Mouse (Mus musculus): ENCODE results near the gene Gmeb1. TPM values are rescaled to one million over a fixed set of nuclear protein-coding genes. Genes with fewer than 3 reads are reported as not detected.

Gene Gmeb1
- total and polyA plus RNA-seq, 2 experiments from 2014 or later, result 19.1 to 29.9 TPM

DNA sequence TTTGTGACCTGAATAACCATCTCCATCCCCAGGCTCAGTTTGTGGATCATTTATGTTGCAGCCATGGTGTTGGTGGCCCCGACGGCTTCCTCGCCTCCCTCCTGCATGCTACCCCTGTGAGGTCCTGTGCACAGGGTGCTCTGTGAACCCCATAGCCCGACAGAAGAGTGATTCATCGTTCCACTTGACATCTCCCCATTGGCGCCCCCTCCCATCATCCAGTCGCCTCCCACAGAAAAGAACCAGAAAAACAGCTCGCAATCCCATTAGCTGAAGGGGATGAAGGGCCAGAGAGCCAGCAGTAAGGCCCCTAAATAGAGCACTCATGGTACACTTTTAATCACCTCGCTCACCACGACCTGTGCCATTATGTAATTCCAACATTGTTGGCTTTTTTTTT is 84.9 kb downstream of the Gmeb1 start:
- H3K4me3 ChIP-seq (ENCODE audit: low read length), result no peak overlapping the region
- WGBS, result 53% methylated on average over 10 of the region's 10 CpGs
- no peak overlapping the region for H3K4me2 ChIP-seq (ENCODE audit: low read depth, low read length)
- no peak overlapping the region for H3K27ac ChIP-seq
- no peak for TF ChIP-seq CTCF (IDR thresholded peaks at IDR 0.05; ENCODE audit: low read depth)
- ATAC-seq, result no peak
- DNase-seq (ENCODE audit: low spot score), result no peak
- H3K9me3 ChIP-seq (ENCODE audit: low read length), result no peaks in the 10 kb centered on the region
- H3K4me1 ChIP-seq (ENCODE audit: insufficient read depth, low read length), result no peaks in the 10 kb centered on the region
- H3K36me3 ChIP-seq (ENCODE audit: insufficient read depth, low read length), result no peaks in the 10 kb centered on the region
- H3K9ac ChIP-seq (replicated peaks; ENCODE audit: low read length), result no peak overlapping the region
- no peaks in the 10 kb centered on the region for H3K27me3 ChIP-seq (ENCODE audit: insufficient read depth, low read length)

Small RNAs within 50 kb of the gene (microRNA-seq; reads per million reads assigned to microRNA genes)
- gene Gm22033, result 0 reads per million in 2 experiments

Other genes with a start within 250 kb of the Gmeb1 start
- not detected in 2 replicates for gene Gm10300, start 186.9 kb downstream of the Gmeb1 start, total RNA-seq (2014; rRNA removed)
- not detected in 2 replicates for gene Gm10300, start 186.9 kb downstream of the Gmeb1 start, polyA plus RNA-seq (2015; fragmentation: Nextera tagmentation; extraction: Ambion mirVana)
- 69.7 and 70.1 TPM in 2 replicates for gene Epb41, start 186.3 kb downstream of the Gmeb1 start, total RNA-seq (2014; rRNA removed)
- 33.3 and 33.7 TPM in 2 replicates for gene Epb41, start 186.3 kb downstream of the Gmeb1 start, polyA plus RNA-seq (2015; fragmentation: Nextera tagmentation; extraction: Ambion mirVana)
- 3.5 and 6.3 TPM in 2 replicates for gene Oprd1, start 117.1 kb downstream of the Gmeb1 start, total RNA-seq (2014; rRNA removed)
- gene Oprd1, start 117.1 kb downstream of the Gmeb1 start, polyA plus RNA-seq (2015; fragmentation: Nextera tagmentation; extraction: Ambion mirVana), result 0.66 and 0.86 TPM in 2 replicates
- 56.4 and 57.1 TPM in 2 replicates for gene Ythdf2, start 49.3 kb downstream of the Gmeb1 start, total RNA-seq (2014; rRNA removed)
- gene Ythdf2, start 49.3 kb downstream of the Gmeb1 start, polyA plus RNA-seq (2015; fragmentation: Nextera tagmentation; extraction: Ambion mirVana), result 86.4 and 87.7 TPM in 2 replicates
- 7.3 and 7.6 TPM in 2 replicates for gene Taf12, start 12.8 kb upstream of the Gmeb1 start, total RNA-seq (2014; rRNA removed)
- 30.0 and 30.5 TPM in 2 replicates for gene Taf12, start 12.8 kb upstream of the Gmeb1 start, polyA plus RNA-seq (2015; fragmentation: Nextera tagmentation; extraction: Ambion mirVana)
- 4.9 and 5.4 TPM in 2 replicates for gene Rab42, start 41.8 kb upstream of the Gmeb1 start, total RNA-seq (2014; rRNA removed)
- gene Rab42, start 41.8 kb upstream of the Gmeb1 start, polyA plus RNA-seq (2015; fragmentation: Nextera tagmentation; extraction: Ambion mirVana), result 5.1 and 5.9 TPM in 2 replicates
- 53.2 and 79.3 TPM in 2 replicates for gene Trnau1ap, start 67.9 kb upstream of the Gmeb1 start, total RNA-seq (2014; rRNA removed)
- 56.6 and 62.6 TPM in 2 replicates for gene Trnau1ap, start 67.9 kb upstream of the Gmeb1 start, polyA plus RNA-seq (2015; fragmentation: Nextera tagmentation; extraction: Ambion mirVana)
- gene Rcc1, start 92.0 kb upstream of the Gmeb1 start, total RNA-seq (2014; rRNA removed), result 20.7 and 24.4 TPM in 2 replicates
- gene Rcc1, start 92.0 kb upstream of the Gmeb1 start, polyA plus RNA-seq (2015; fragmentation: Nextera tagmentation; extraction: Ambion mirVana), result 28.8 and 29.7 TPM in 2 replicates
- 4.0 and 5.0 TPM in 2 replicates for gene Phactr4, start 160.9 kb upstream of the Gmeb1 start, total RNA-seq (2014; rRNA removed)
- 5.2 and 5.4 TPM in 2 replicates for gene Phactr4, start 160.9 kb upstream of the Gmeb1 start, polyA plus RNA-seq (2015; fragmentation: Nextera tagmentation; extraction: Ambion mirVana)
- gene Med18, start 202.3 kb upstream of the Gmeb1 start, total RNA-seq (2014; rRNA removed), result 11.4 and 11.6 TPM in 2 replicates
- 12.1 and 13.8 TPM in 2 replicates for gene Med18, start 202.3 kb upstream of the Gmeb1 start, polyA plus RNA-seq (2015; fragmentation: Nextera tagmentation; extraction: Ambion mirVana)
- 22.8 and 25.7 TPM in 2 replicates for gene Sesn2, start 248.9 kb upstream of the Gmeb1 start, total RNA-seq (2014; rRNA removed)
- 18.3 and 19.9 TPM in 2 replicates for gene Sesn2, start 248.9 kb upstream of the Gmeb1 start, polyA plus RNA-seq (2015; fragmentation: Nextera tagmentation; extraction: Ambion mirVana)

All from hindbrain, postnatal 0 days (tissue).